Mouse (Mus musculus): Measurements from ENCODE around the gene Glmn.

GRCm38 (mm10) chr5:107569148-107569547, 28.5 kb downstream of the Glmn start:
- no peak for TF ChIP-seq CTCF (conservative IDR thresholded peaks at IDR 0.05; ENCODE audit: insufficient read depth, insufficient read length, low read depth, low read length)
- TF ChIP-seq POLR2A (IDR thresholded peaks at IDR 0.05; ENCODE audit: low read depth, low read length), result no peak

Data from kidney, adult 2 months (tissue).